Mouse (Mus musculus): Measurements from ENCODE around the gene Nras. TPM values are rescaled to one million over a fixed set of nuclear protein-coding genes. Genes with fewer than 3 reads are reported as not detected.

Gene Nras
- polyA plus RNA-seq, 1 experiment from 2014 or later: 98.0 TPM

GRCm38 (mm10) chr3:103068971-103069370 is 10.9 kb downstream of the Nras start:
- no peaks in the 10 kb centered on the region for H3K27me3 ChIP-seq
- no peaks in the 10 kb centered on the region for H3K9me3 ChIP-seq
- no peaks in the 10 kb centered on the region for H3K4me1 ChIP-seq
- WGBS: 74% methylated on average over 6 of the region's 6 CpGs
- H3K4me3 ChIP-seq: no peak overlapping the region
- no peak overlapping the region for H3K27ac ChIP-seq
- H3K4me2 ChIP-seq: no peak overlapping the region
- no peak overlapping the region for H3K9ac ChIP-seq
- peaks cover 50% of the 10 kb centered on the region for H3K36me3 ChIP-seq
- no peak for ATAC-seq (ENCODE audit: insufficient number of reproducible peaks, low FRiP score, low TSS enrichment, low read depth)

GRCm38 (mm10) chr3:103073771-103074170 is 15.7 kb downstream of the Nras start, which contains the start of gene Ampd1:
Gene Ampd1, plus strand, starts transcription at chr3:103074014.
- H3K4me2 ChIP-seq: no peak within 1 kb of the TSS
- no peaks in the 10 kb centered on the region for H3K27me3 ChIP-seq
- no peak for ATAC-seq (ENCODE audit: insufficient number of reproducible peaks, low FRiP score, low TSS enrichment, low read depth)
- 54% methylated on average over 5 of the region's 5 CpGs for WGBS
- H3K9ac ChIP-seq: no peak within 1 kb of the TSS
- H3K9me3 ChIP-seq: no peaks in the 10 kb centered on the region
- H3K4me3 ChIP-seq: no peak within 1 kb of the TSS
- H3K27ac ChIP-seq: no peak within 1 kb of the TSS
- H3K36me3 ChIP-seq: peaks cover 7% of the 10 kb centered on the region; the same call in 1 of the 2 replicates
- H3K4me1 ChIP-seq: no peaks in the 10 kb centered on the region

DNA sequence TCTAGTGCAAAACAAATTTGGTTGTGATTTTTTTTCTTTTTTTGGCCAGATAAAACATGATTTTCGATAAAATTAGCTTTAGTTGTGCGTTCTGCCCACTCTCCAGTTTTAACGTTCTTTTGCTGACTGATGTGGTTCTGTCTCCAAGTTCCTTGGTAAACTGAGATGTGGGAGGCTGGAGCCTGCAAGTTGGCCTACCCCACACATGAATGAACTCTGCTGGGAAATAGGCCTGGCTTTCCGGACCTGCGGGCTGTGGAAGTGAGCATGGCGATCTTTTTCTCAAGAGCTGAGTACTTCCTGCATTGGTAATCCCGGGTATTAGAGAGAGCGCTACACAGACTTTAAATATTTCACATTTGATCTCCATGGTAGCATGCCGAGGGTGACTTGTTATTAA is 17.8 kb downstream of the Nras start:
- H3K4me3 ChIP-seq: no peak overlapping the region

GRCm38 (mm10) chr3:103076476-103076875 is 18.4 kb downstream of the Nras start:
- Histone ChIP-seq H3K4me3 (no peak overlapping the region), H3K4me1 (no peaks in the 10 kb centered on the region), H3K4me2 (no peak overlapping the region), H3K36me3 (no peaks in the 10 kb centered on the region), H3K27ac (no peak overlapping the region), H3K9me3 (no peaks in the 10 kb centered on the region), H3K9ac (no peak overlapping the region), H3K27me3 (no peaks in the 10 kb centered on the region)
- no peak for ATAC-seq (ENCODE audit: insufficient number of reproducible peaks, low FRiP score, low TSS enrichment, low read depth)
- WGBS: 86% methylated on average over 9 of the region's 9 CpGs

More for the DNA sequence above, 17.8 kb downstream of the Nras start:
- H3K4me2 ChIP-seq: no peak overlapping the region
- no peak overlapping the region for H3K9ac ChIP-seq
- no peaks in the 10 kb centered on the region for H3K4me1 ChIP-seq
- WGBS: 82% methylated on average over 9 of the region's 9 CpGs
- H3K27me3 ChIP-seq: no peaks in the 10 kb centered on the region
- ATAC-seq (ENCODE audit: insufficient number of reproducible peaks, low FRiP score, low TSS enrichment, low read depth): no peak
- H3K9me3 ChIP-seq: no peaks in the 10 kb centered on the region
- no peaks in the 10 kb centered on the region for H3K36me3 ChIP-seq
- no peak overlapping the region for H3K27ac ChIP-seq

GRCm38 (mm10) chr3:103079301-103079700 is 21.2 kb downstream of the Nras start:
- ATAC-seq (ENCODE audit: insufficient number of reproducible peaks, low FRiP score, low TSS enrichment, low read depth): no peak
- H3K27ac ChIP-seq: no peak overlapping the region
- H3K4me3 ChIP-seq: no peak overlapping the region
- no peaks in the 10 kb centered on the region for H3K9me3 ChIP-seq
- H3K9ac ChIP-seq: no peak overlapping the region
- no peaks in the 10 kb centered on the region for H3K27me3 ChIP-seq
- H3K4me1 ChIP-seq: no peaks in the 10 kb centered on the region
- WGBS: 87% methylated on average over 8 of the region's 9 CpGs
- no peaks in the 10 kb centered on the region for H3K36me3 ChIP-seq
- no peak overlapping the region for H3K4me2 ChIP-seq

DNA sequence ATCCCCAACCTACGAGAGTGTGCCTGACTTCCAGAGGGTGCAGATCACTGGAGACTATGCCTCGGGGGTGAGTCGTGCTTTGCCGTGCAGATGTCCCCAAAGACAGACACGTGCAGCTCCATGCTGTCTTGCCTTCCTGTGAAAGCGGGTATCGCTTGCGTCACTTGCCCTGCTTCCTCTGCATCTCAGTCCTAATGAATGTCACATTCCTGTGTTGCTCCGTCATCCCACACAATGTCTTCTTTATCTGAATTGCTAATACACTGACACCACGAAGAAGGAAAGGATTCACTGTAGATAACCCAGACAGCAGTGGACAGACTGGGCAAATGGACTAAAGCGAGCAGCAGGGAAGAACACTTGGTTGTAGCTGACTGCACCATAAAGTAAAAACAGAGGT is 23.0 kb downstream of the Nras start:
- no peaks in the 10 kb centered on the region for H3K36me3 ChIP-seq

DNA sequence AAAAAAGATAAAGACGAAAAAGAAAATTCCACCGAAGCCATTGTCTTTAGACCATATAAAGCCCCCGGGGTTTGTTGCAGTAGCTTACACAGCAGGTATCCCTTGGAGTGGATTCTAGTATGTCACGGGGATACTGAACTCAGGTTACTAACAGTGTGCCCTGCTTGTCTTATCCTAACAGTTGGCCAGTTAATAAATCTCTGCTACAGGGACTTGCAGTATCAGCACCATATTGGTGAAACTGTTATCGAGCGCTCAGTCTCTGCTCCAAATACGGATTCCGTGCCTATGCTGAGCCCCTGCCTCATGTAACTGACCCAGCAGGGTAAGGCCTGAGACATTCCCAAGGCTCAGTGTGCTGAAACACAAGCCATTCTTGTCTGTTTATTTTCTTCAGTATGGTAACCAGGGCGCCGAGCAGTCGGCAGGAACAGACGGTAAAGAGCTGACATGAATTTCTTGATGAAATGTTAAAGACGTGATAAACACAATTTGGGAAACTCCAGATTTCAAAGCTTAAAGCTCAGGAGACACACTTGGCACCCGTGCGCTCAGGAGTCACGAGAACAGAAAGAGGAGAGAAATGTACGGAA is 23.9 kb downstream of the Nras start:
- H3K36me3 ChIP-seq: no peaks in the 10 kb centered on the region
- H3K4me3 ChIP-seq: no peak overlapping the region
- H3K27me3 ChIP-seq: no peaks in the 10 kb centered on the region
- H3K9me3 ChIP-seq: no peaks in the 10 kb centered on the region
- H3K9ac ChIP-seq: no peak overlapping the region
- WGBS: 80% methylated on average over 17 of the region's 17 CpGs
- ATAC-seq (ENCODE audit: insufficient number of reproducible peaks, low FRiP score, low TSS enrichment, low read depth): no peak
- no peaks in the 10 kb centered on the region for H3K4me1 ChIP-seq
- H3K4me2 ChIP-seq: no peak overlapping the region
- H3K27ac ChIP-seq: no peak overlapping the region

More for the DNA sequence above, 23.0 kb downstream of the Nras start:
- Histone ChIP-seq H3K27me3 (no peaks in the 10 kb centered on the region), H3K4me1 (no peaks in the 10 kb centered on the region), H3K9ac (no peak overlapping the region), H3K27ac (no peak overlapping the region), H3K4me3 (no peak overlapping the region), H3K4me2 (no peak overlapping the region), H3K9me3 (no peaks in the 10 kb centered on the region)
- 71% methylated on average over 11 of the region's 11 CpGs for WGBS
- ATAC-seq (ENCODE audit: insufficient number of reproducible peaks, low FRiP score, low TSS enrichment, low read depth): no peak

DNA sequence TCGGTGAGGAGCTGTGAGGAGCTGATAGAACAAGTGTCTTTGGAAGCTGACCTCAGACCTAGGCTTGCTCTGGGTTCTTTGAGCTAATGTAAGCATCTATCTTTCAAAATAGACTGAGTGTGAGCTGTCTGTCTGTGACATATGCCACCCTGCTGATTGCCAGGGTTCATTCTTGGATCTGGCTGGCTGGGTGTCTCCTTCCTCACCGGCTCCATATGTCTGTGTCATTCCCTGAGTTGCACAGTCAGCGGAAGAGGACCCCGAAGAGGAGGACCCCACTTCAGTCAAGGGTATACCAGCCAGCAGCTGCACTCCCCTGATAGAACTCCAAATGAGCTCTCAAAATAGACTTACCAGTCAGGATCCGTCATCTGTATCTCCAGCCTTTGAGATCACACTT is 24.7 kb downstream of the Nras start:
- no peaks in the 10 kb centered on the region for H3K9me3 ChIP-seq
- WGBS: 85% methylated on average over 5 of the region's 5 CpGs
- no peak overlapping the region for H3K27ac ChIP-seq
- H3K9ac ChIP-seq: no peak overlapping the region
- H3K27me3 ChIP-seq: no peaks in the 10 kb centered on the region
- H3K4me1 ChIP-seq: no peaks in the 10 kb centered on the region
- ATAC-seq (ENCODE audit: insufficient number of reproducible peaks, low FRiP score, low TSS enrichment, low read depth): no peak
- H3K4me2 ChIP-seq: no peak overlapping the region
- H3K36me3 ChIP-seq: no peaks in the 10 kb centered on the region
- no peak overlapping the region for H3K4me3 ChIP-seq

DNA sequence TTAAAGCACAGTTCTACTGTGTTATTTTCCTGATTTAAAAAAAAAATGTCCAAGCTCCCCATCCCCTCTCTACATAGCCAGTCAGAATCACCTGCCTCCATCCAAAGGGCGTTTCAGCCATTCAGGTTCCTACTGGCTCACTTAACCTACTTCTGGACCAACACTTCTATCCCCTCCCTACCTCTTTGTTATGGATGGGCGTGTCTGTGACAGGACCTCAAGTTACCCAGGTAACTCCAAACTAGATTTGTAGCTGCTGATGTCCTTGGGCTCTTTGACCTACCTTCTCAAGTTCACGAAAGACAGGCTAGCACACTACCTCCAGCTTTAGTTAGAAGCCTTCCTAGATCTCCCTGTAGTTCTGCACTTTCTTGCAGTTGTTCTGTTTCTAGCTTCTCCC is 27.9 kb downstream of the Nras start:
- H3K36me3 ChIP-seq: no peaks in the 10 kb centered on the region
- H3K9ac ChIP-seq: no peak overlapping the region
- no peak overlapping the region for H3K27ac ChIP-seq
- no peaks in the 10 kb centered on the region for H3K4me1 ChIP-seq
- H3K9me3 ChIP-seq: no peaks in the 10 kb centered on the region
- 74% methylated on average over 3 of the region's 3 CpGs for WGBS
- no peaks in the 10 kb centered on the region for H3K27me3 ChIP-seq
- no peak for ATAC-seq (ENCODE audit: insufficient number of reproducible peaks, low FRiP score, low TSS enrichment, low read depth)
- no peak overlapping the region for H3K4me3 ChIP-seq
- H3K4me2 ChIP-seq: no peak overlapping the region

GRCm38 (mm10) chr3:103091753-103092152 is 33.7 kb downstream of the Nras start:
- Histone ChIP-seq H3K36me3 (no peaks in the 10 kb centered on the region), H3K4me2 (no peak overlapping the region), H3K4me1 (no peaks in the 10 kb centered on the region), H3K9ac (no peak overlapping the region), H3K9me3 (no peaks in the 10 kb centered on the region), H3K4me3 (no peak overlapping the region), H3K27me3 (no peaks in the 10 kb centered on the region), H3K27ac (no peak overlapping the region)
- ATAC-seq (ENCODE audit: insufficient number of reproducible peaks, low FRiP score, low TSS enrichment, low read depth): no peak
- 100% methylated on average over 2 of the region's 2 CpGs for WGBS

DNA sequence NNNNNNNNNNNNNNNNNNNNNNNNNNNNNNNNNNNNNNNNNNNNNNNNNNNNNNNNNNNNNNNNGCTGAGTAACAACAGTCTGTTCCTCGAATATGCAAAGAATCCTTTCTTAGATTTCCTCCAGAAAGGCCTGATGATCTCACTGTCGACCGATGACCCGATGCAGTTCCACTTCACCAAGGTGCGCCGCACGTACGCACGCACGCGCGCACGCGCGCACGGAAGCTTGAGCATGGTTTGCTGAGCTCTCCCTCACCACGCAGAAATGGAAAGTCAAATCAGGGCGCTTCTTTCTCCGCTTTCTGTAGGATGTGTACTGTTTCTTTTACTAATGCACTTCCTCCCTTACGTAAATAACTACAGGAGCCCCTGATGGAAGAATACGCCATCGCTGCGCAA is 40.6 kb downstream of the Nras start:
- no peak for ATAC-seq (ENCODE audit: insufficient number of reproducible peaks, low FRiP score, low TSS enrichment, low read depth)
- WGBS: 80% methylated on average over 23 of the region's 23 CpGs
- H3K27ac ChIP-seq: no peak overlapping the region
- no peaks in the 10 kb centered on the region for H3K27me3 ChIP-seq
- H3K36me3 ChIP-seq: no peaks in the 10 kb centered on the region
- no peak overlapping the region for H3K9ac ChIP-seq
- no peak overlapping the region for H3K4me3 ChIP-seq
- no peaks in the 10 kb centered on the region for H3K9me3 ChIP-seq
- peaks cover 7% of the 10 kb centered on the region for H3K4me1 ChIP-seq
- no peak overlapping the region for H3K4me2 ChIP-seq

DNA sequence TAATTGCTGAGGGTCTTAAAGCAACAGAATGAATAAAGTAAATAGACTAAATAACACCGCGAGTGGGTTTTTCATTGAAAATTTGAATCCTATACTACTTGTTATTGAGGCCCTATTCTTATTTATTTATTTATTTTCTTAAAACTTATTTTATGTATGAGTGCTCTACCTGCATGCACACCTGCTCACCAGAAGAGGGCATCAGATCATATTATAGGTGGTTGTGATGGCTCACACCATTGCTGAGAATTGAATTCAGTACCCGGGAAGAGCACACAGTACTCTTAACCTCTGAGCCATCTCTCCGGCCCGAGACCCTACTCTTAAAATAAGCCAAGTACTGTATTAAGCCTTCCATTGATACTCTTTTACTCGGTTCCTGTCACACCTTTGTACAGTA is 41.6 kb downstream of the Nras start:
- H3K27ac ChIP-seq: no peak overlapping the region
- WGBS: 81% methylated on average over 6 of the region's 6 CpGs
- H3K4me3 ChIP-seq: no peak overlapping the region
- H3K4me2 ChIP-seq: no peak overlapping the region
- H3K9ac ChIP-seq: no peak overlapping the region
- H3K4me1 ChIP-seq: peaks cover 7% of the 10 kb centered on the region
- no peaks in the 10 kb centered on the region for H3K36me3 ChIP-seq
- no peaks in the 10 kb centered on the region for H3K9me3 ChIP-seq
- no peak for ATAC-seq (ENCODE audit: insufficient number of reproducible peaks, low FRiP score, low TSS enrichment, low read depth)
- no peaks in the 10 kb centered on the region for H3K27me3 ChIP-seq

DNA sequence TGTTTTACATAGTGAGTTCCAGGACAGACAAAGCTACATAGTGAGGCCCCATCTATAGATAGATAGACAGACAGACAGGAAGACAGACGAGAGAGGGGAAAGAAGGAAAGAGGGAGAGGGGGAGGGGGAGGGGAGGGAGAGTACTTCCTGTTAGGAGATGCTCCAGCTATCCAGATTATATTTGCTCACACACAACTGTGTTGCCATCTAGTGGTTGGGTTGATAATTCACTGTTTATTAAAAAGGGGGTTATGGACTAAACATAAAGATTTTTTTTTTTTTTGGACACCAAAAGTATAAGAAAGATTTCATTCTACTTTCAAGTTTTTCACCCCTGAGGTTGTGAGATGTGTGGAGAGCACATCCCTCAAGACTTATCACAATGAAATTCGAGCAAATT is 42.6 kb downstream of the Nras start:
- Histone ChIP-seq H3K9ac (no peak overlapping the region), H3K4me1 (peaks cover 7% of the 10 kb centered on the region), H3K4me3 (no peak overlapping the region), H3K9me3 (no peaks in the 10 kb centered on the region), H3K27ac (no peak overlapping the region), H3K27me3 (no peaks in the 10 kb centered on the region), H3K36me3 (no peaks in the 10 kb centered on the region), H3K4me2 (no peak overlapping the region)
- ATAC-seq (ENCODE audit: insufficient number of reproducible peaks, low FRiP score, low TSS enrichment, low read depth): no peak
- 40% methylated on average over 2 of the region's 2 CpGs for WGBS
